Mouse (Mus musculus) kidney, embryonic 16.5 days (tissue): ENCODE results near the gene Kat8. TPM values are rescaled to one million over a fixed set of nuclear protein-coding genes. Genes with fewer than 3 reads are reported as not detected.
"Not testable (repeated sequence)": the region's sequence is repeated elsewhere in the genome, so short reads cannot be mapped to it uniquely, and the experiment has no call there.

Experiments
- ATAC-seq: fragments of 200-750 bp; cut with Nextera tagmentation; 2 replicates; pipeline ENCODE4 v1.8.0; 2017; ENCODE audit warnings: moderate TSS enrichment; ENCODE audit not compliant: low FRiP score, low TSS enrichment
- H3K27ac ChIP-seq: fragments of 300-500 bp; sonication (generic); 2 replicates; pipeline ENCODE4 v1.5.1; 2014; ENCODE audit warnings: low read length
- H3K27me3 ChIP-seq: fragments of 300-500 bp; sonication (generic); 2 replicates; pipeline ENCODE4 v1.6.1; 2014; ENCODE audit warnings: low read length, control low read depth, mixed read lengths; ENCODE audit not compliant: insufficient read depth
- H3K36me3 ChIP-seq: fragments of 300-500 bp; sonication (generic); 2 replicates; pipeline ENCODE4 v1.6.1; 2014; ENCODE audit warnings: low read length, control low read depth, mixed read lengths; ENCODE audit not compliant: insufficient read depth
- H3K4me1 ChIP-seq: fragments of 300-500 bp; sonication (generic); 2 replicates; pipeline ENCODE4 v1.6.1; 2014; ENCODE audit warnings: low read length, control low read depth, mixed read lengths; ENCODE audit not compliant: insufficient read depth
- H3K4me2 ChIP-seq: fragments of 300-500 bp; sonication (generic); replicated peaks from 2 replicates; pipeline ENCODE4 v1.6.1; 2014; ENCODE audit warnings: low read depth, low read length
- H3K4me3 ChIP-seq: fragments of 300-500 bp; sonication (generic); 2 replicates; pipeline ENCODE4 v1.5.1; 2014; ENCODE audit warnings: mild to moderate bottlenecking, low read length
- H3K9ac ChIP-seq: fragments of 300-500 bp; sonication (generic); replicated peaks from 2 replicates; pipeline ENCODE4 v1.6.1; 2014; ENCODE audit warnings: low read length
- H3K9me3 ChIP-seq: fragments of 300-500 bp; sonication (generic); 2 replicates; pipeline ENCODE4 v1.6.1; 2016; ENCODE audit warnings: low read length, control low read depth
- WGBS: fragments of 180-500 bp; shearing (Covaris S2); extraction: QIAGEN DNeasy Blood & Tissue Kit; methylation state at CpG from one replicate; pipeline ENCODE4 v1.1.7; 2014; 5-methylcytosine and 5-hydroxymethylcytosine counted together
- polyA plus RNA-seq: library from polyadenylated mRNA; unstranded; fragments of >200 nt; fragmentation: Nextera tagmentation; extraction: Ambion mirVana; gene quantifications from 2 replicates; pipeline ENCODE4 v1.2.1, GENCODE M21; 2015

Gene Kat8
- polyA plus RNA-seq, 1 experiment from 2014 or later, result 42.7 TPM

GRCm38 (mm10) chr7:127935748-127936159 lies 23.4 kb downstream of the Kat8 start:
- Histone ChIP-seq H3K4me2 (peak overlapping the region; percentile 98), H3K9ac (peak overlapping the region; percentile 88), H3K27me3 (no peaks in the 10 kb centered on the region), H3K36me3 (no peaks in the 10 kb centered on the region), H3K4me3 (peak overlapping the region; percentile 71), H3K4me1 (peaks cover 42% of the 10 kb centered on the region), H3K9me3 (no peaks in the 10 kb centered on the region), H3K27ac (no peak overlapping the region)
- no peak; the same call in none of the 2 replicates for ATAC-seq
- under 1% methylated on average over 37 of the region's 38 CpGs for WGBS

GRCm38 (mm10) chr7:127936216-127936884 lies 24.0 kb downstream of the Kat8 start:
- no peaks in the 10 kb centered on the region for H3K27me3 ChIP-seq
- no peak for ATAC-seq
- no peak overlapping the region for H3K27ac ChIP-seq
- peak overlapping the region; percentile 88 for H3K9ac ChIP-seq
- WGBS, result 53% methylated on average over 18 of the region's 18 CpGs
- H3K4me2 ChIP-seq, result peak overlapping the region; percentile 98
- H3K9me3 ChIP-seq, result no peaks in the 10 kb centered on the region
- H3K36me3 ChIP-seq, result no peaks in the 10 kb centered on the region
- peak overlapping the region; percentile 71 for H3K4me3 ChIP-seq
- H3K4me1 ChIP-seq, result peaks cover 39% of the 10 kb centered on the region

GRCm38 (mm10) chr7:127942097-127942496 lies 29.8 kb downstream of the Kat8 start:
- not testable (repeated sequence) for H3K36me3 ChIP-seq, H3K4me1 ChIP-seq, H3K4me2 ChIP-seq, ATAC-seq, H3K4me3 ChIP-seq, H3K9ac ChIP-seq, H3K9me3 ChIP-seq, H3K27ac ChIP-seq
- WGBS, result 59% methylated on average over 2 of the region's 2 CpGs
- peaks cover 27% of the 10 kb centered on the region for H3K27me3 ChIP-seq

GRCm38 (mm10) chr7:127944614-127945013 lies 32.3 kb downstream of the Kat8 start:
- peak overlapping the region; percentile 11 for H3K4me2 ChIP-seq
- H3K27ac ChIP-seq, result no peak overlapping the region
- H3K9me3 ChIP-seq, result no peaks in the 10 kb centered on the region
- H3K9ac ChIP-seq, result peak overlapping the region; percentile 47; the same call in 1 of the 2 replicates
- H3K27me3 ChIP-seq, result peaks cover 27% of the 10 kb centered on the region
- peak overlapping the region; percentile 16; the same call in 1 of the 2 replicates for H3K4me3 ChIP-seq
- 0 out of 2 replicates have a peak, but pooled peaks cover 4% of the 10 kb centered on the region for H3K4me1 ChIP-seq
- no peak for ATAC-seq
- H3K36me3 ChIP-seq, result no peaks in the 10 kb centered on the region
- 9% methylated on average over 23 of the region's 23 CpGs for WGBS

- H3K9me3 ChIP-seq, result no peaks in the 10 kb centered on the region
- H3K4me2 ChIP-seq, result no peak within 1 kb of the TSS
- no peak within 1 kb of the TSS for H3K27ac ChIP-seq
- H3K36me3 ChIP-seq, result no peaks in the 10 kb centered on the region
- WGBS, result 73% methylated on average over 6 of the region's 6 CpGs
- H3K9ac ChIP-seq, result no peak within 1 kb of the TSS
- no peak within 1 kb of the TSS for H3K4me3 ChIP-seq
- 0 out of 2 replicates have a peak, but pooled peaks have one; percentile 15 for ATAC-seq
- H3K27me3 ChIP-seq, result peaks cover 27% of the 10 kb centered on the region
- 0 out of 2 replicates have a peak, but pooled peaks cover 4% of the 10 kb centered on the region for H3K4me1 ChIP-seq
Observed at GRCm38 (mm10) chr7:127946470-127947023, 34.2 kb downstream of the Kat8 start, which contains the start of gene Prss36. Gene Prss36 (minus strand): TSS chr7:127946725.

- H3K27ac ChIP-seq, result no peak overlapping the region
- no peaks in the 10 kb centered on the region for H3K27me3 ChIP-seq
- no peaks in the 10 kb centered on the region for H3K9me3 ChIP-seq
- H3K4me1 ChIP-seq, result no peaks in the 10 kb centered on the region
- no peaks in the 10 kb centered on the region for H3K36me3 ChIP-seq
- no peak overlapping the region for H3K4me3 ChIP-seq
- WGBS, result 46% methylated on average over 13 of the region's 13 CpGs
- no peak overlapping the region for H3K4me2 ChIP-seq
- H3K9ac ChIP-seq, result no peak overlapping the region
- no peak for ATAC-seq
Observed at GRCm38 (mm10) chr7:127952864-127953581, 40.7 kb downstream of the Kat8 start.

GRCm38 (mm10) chr7:127959364-127959763 lies 47.0 kb downstream of the Kat8 start:
- Histone ChIP-seq H3K4me2 (no peak overlapping the region), H3K4me1 (no peaks in the 10 kb centered on the region), H3K4me3 (no peak overlapping the region), H3K9me3 (no peaks in the 10 kb centered on the region), H3K36me3 (no peaks in the 10 kb centered on the region), H3K27me3 (no peaks in the 10 kb centered on the region), H3K27ac (no peak overlapping the region), H3K9ac (no peak overlapping the region)
- no peak for ATAC-seq
- WGBS, result 48% methylated on average over 5 of the region's 5 CpGs

- Histone ChIP-seq H3K27ac (peak overlapping the region; percentile 98), H3K4me2 (peak overlapping the region; percentile 62), H3K9me3 (no peaks in the 10 kb centered on the region), H3K9ac (peak overlapping the region; percentile 100), H3K4me1 (peaks cover 24% of the 10 kb centered on the region), H3K4me3 (peak overlapping the region; percentile 99), H3K36me3 (peaks cover 16% of the 10 kb centered on the region), H3K27me3 (no peaks in the 10 kb centered on the region)
- ATAC-seq, result no peak; the same call in 1 of the 2 replicates
- 4% methylated on average over 10 of the region's 10 CpGs for WGBS
Observed at GRCm38 (mm10) chr7:127966371-127966918, 54.1 kb downstream of the Kat8 start.

- Histone ChIP-seq H3K4me2 (peak within 1 kb of the TSS; percentile 62), H3K27ac (peak within 1 kb of the TSS; percentile 98), H3K36me3 (peaks cover 25% of the 10 kb centered on the region), H3K9me3 (no peaks in the 10 kb centered on the region), H3K9ac (peak within 1 kb of the TSS; percentile 100), H3K4me3 (peak within 1 kb of the TSS; percentile 99), H3K27me3 (no peaks in the 10 kb centered on the region), H3K4me1 (peaks cover 24% of the 10 kb centered on the region)
- WGBS, result under 1% methylated on average over 91 of the region's 92 CpGs
- peak; percentile 96 for ATAC-seq
Observed at GRCm38 (mm10) chr7:127967004-127967921, 54.9 kb downstream of the Kat8 start, which contains the start of gene Fus. Gene Fus (plus strand): TSS chr7:127967457.
